Mouse (Mus musculus) spleen, postnatal 4 days (tissue): ENCODE measurements around the gene Zfp871.
"Not testable (repeated sequence)": the region's sequence is repeated elsewhere in the genome, so short reads cannot be mapped to it uniquely, and the experiment has no call there.

Experiments
- DNase-seq, 2 experiments: peaks; one replicate each; pipeline ENCODE4 v3.0.0; 2022; ENCODE audit warnings: low spot score in 2 of 2

The Zfp871 gene

DNA sequence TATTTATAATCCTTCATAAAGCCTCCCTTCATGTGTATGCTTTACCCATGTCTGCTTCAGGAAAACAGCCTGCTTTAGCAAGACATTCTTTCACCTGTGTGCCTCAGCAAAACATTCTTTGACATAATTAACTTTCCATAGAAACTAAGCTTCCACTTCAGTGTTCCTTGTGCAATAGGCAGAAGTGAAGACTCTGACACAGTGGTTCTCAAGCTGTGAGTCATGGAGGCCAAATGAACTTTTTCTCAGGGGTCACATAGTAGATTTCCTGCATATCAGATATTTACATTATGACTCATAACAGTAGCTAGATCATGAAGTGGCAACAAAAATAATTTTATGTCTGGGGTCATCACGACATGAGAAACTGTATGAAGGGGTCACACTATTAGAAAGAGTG, 49.7 kb downstream of the Zfp871 start:
- no peak for DNase-seq

DNA sequence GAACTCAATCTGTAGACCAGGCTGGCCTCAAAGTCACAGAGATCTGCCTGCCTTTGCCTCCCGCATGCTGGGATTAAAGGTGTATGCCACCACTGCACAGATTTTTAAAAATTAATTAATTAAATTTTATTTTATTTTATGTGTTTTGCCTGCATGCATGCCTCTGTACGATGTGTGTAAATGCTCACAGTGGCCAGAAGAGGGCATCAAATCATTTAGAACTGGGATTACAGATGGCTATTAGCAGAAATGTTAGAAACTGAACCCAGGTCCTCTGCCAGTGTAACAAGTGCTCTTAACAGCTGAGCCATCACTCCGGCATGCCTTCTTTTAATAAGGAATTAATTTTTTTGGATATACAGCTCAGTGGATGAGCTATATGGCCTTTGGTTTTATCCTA, 59.1 kb downstream of the Zfp871 start:
- DNase-seq, result no peak

DNA sequence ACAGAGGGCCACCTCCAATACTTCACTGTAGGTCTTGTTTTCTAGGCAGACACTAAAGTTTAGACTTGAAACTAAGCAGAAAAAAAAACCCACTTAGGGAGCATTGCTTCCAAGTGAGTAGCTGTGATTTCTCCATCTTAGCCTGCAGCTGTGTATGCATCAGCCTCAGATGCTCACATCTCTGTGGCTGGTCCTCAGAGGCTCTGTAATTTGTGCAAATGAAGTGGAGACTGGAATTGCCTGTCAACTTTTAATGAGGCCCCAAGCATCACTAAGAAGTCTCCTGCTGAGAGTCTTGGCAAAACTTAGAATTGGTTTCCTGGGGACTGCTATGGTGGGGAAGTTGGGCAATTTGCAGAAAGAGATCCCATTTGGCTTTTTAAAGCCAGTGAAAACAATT, 61.7 kb downstream of the Zfp871 start:
- not testable (repeated sequence) for DNase-seq

DNA sequence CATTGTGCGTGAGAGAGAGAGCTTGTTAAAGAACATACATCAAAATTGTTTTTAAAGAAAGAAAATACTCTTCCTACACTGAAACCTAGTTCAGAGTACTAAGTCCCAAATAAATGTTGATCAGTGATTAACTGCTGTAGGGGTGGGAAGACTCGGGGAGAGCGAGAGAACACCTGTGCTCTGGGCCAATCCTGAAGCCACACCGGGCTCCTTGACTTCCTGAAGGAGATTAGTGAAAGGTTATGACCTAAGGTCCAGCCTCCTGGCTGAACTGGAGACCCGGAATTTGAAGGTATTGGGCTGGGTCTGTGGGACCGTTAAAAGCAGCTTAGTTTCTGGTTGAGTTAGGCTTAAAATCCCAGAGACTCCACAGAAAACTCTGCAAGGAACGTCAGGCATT, 65.3 kb downstream of the Zfp871 start:
- no peak for DNase-seq

DNA sequence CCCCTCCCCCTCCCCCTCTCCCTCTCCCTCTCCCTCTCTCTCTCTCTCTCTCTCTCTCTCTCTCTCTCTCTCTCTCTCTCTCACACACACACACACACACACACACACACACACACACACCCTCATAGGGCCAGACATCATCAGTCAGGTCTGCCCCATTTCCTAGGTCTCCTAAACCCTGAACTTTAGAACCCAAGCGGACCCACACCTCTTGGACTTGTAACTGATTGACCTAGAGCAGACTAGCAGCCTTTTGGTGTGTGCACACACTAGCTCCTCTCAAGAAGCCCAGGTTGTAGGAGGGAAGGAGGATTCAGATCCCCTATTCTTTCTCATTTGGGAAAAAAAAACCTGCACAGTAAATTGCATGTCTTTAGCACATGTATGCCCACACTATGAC, 65.9 kb downstream of the Zfp871 start:
- DNase-seq, result not testable (repeated sequence)
